Mouse (Mus musculus) G1E (cell line): ENCODE results near the gene Myrf. TPM values are rescaled to one million over a fixed set of nuclear protein-coding genes. Genes with fewer than 3 reads are reported as not detected.
"Not testable (repeated sequence)": the region's sequence is repeated elsewhere in the genome, so short reads cannot be mapped to it uniquely, and the experiment has no call there.

ENCODE experiments used
- ATAC-seq: 2 replicates; pipeline ENCODE4 v1.8.0; 2016; ENCODE audit warnings: mild to moderate bottlenecking; ENCODE audit not compliant: insufficient number of reproducible peaks, poor library complexity, low FRiP score, severe bottlenecking; ENCODE audit errors: extremely low read depth
- DNase-seq: peaks from one replicate; pipeline ENCODE4 v3.0.0; 2012; ENCODE audit warnings: low spot score
- H3K27me3 ChIP-seq: 2 replicates; pipeline ENCODE4 v1.6.1; 2012; ENCODE audit warnings: mild to moderate bottlenecking, low read length, inconsistent platforms; ENCODE audit not compliant: insufficient read depth
- H3K36me3 ChIP-seq: replicated peaks from 2 replicates; pipeline ENCODE3; 2012; ENCODE audit warnings: mild to moderate bottlenecking, inconsistent platforms
- H3K4me1 ChIP-seq: 2 replicates; pipeline ENCODE4 v1.6.1; 2012; ENCODE audit warnings: low read depth, low read length, inconsistent platforms, mixed read lengths; ENCODE audit not compliant: insufficient read depth
- H3K4me3 ChIP-seq: 2 replicates; pipeline ENCODE4 v1.5.1; 2012; ENCODE audit warnings: low read depth, mild to moderate bottlenecking, inconsistent platforms, low read length, moderate library complexity, mixed read lengths
- H3K9me3 ChIP-seq: replicated peaks from 2 replicates; pipeline ENCODE4 v1.6.1; 2012; ENCODE audit warnings: inconsistent platforms
- CTCF ChIP-seq: IDR thresholded peaks from 2 replicates; pipeline ENCODE4 v1.5.1; 2012; ENCODE audit warnings: low read depth, low read length, inconsistent platforms, mixed read lengths
- GATA1 ChIP-seq: IDR thresholded peaks from 2 replicates; pipeline ENCODE4 v1.6.1; 2012; ENCODE audit warnings: borderline replicate concordance, low read length, inconsistent platforms, mixed read lengths
- GATA2 ChIP-seq: IDR thresholded peaks from 2 replicates; pipeline ENCODE4 v1.6.1; 2012; ENCODE audit warnings: low read depth, low read length, inconsistent platforms, borderline replicate concordance
- POLR2AphosphoS5 ChIP-seq: IDR thresholded peaks from 2 replicates; pipeline ENCODE4 v1.6.1; 2012; ENCODE audit warnings: low read depth, low read length, inconsistent platforms; ENCODE audit not compliant: insufficient replicate concordance
- TAL1 ChIP-seq: conservative IDR thresholded peaks from 2 replicates; pipeline ENCODE4 v1.6.1; 2012; ENCODE audit warnings: low read depth, low read length, inconsistent platforms, mixed read lengths
- polyA plus RNA-seq: library from polyadenylated mRNA; stranded (reverse); fragments of >175 nt; gene quantifications from 2 replicates; pipeline ENCODE4 v1.2.3, GENCODE M21; 2012
- total RNA-seq, 2 experiments: library from RNA; stranded (forward) in 1 of 2; stranded (reverse) in 1 of 2; fragments of 200-1000 nt in 1 of 2; fragments of >200 nt in 1 of 2; fragmentation: Nextera tagmentation in 1 of 2; gene quantifications; 2 replicates each; pipeline ENCODE4 v1.2.3; 2014 to 2017

Gene Myrf
- total and polyA plus RNA-seq, 3 experiments, result 0.22 TPM; not detected in 2

- Histone ChIP-seq H3K4me1 (peaks cover 73% of the 10 kb centered on the region), H3K27me3 (no peaks in the 10 kb centered on the region), H3K9me3 (no peaks in the 10 kb centered on the region), H3K36me3 (no peaks in the 10 kb centered on the region), H3K4me3 (no peak overlapping the region)
- DNase-seq (no peak), ATAC-seq (no peak)
- no peak for TF ChIP-seq POLR2AphosphoS5
- no peak for TF ChIP-seq CTCF
- TF ChIP-seq GATA1, result no peak
- TF ChIP-seq GATA2, result no peak
- no peak for TF ChIP-seq TAL1
Measured at GRCm38 (mm10) chr19:10171359-10171758, 69.2 kb downstream of the Myrf start.

- no peak overlapping the region for H3K4me3 ChIP-seq
- DNase-seq (no peak), ATAC-seq (no peak)
- TF ChIP-seq POLR2AphosphoS5 (no peak), GATA2 (no peak), CTCF (no peak)
- H3K36me3 ChIP-seq, result no peaks in the 10 kb centered on the region
- H3K27me3 ChIP-seq, result no peaks in the 10 kb centered on the region
- no peaks in the 10 kb centered on the region for H3K9me3 ChIP-seq
- peaks cover 67% of the 10 kb centered on the region for H3K4me1 ChIP-seq
Measured at GRCm38 (mm10) chr19:10170466-10170865, 70.1 kb downstream of the Myrf start.

- not testable (repeated sequence) for H3K4me3 ChIP-seq, ATAC-seq, DNase-seq, H3K27me3 ChIP-seq, H3K9me3 ChIP-seq, H3K36me3 ChIP-seq
- peaks cover 62% of the 10 kb centered on the region for H3K4me1 ChIP-seq
Measured at GRCm38 (mm10) chr19:10169692-10170330, 70.7 kb downstream of the Myrf start.

- ATAC-seq, result no peak
- DNase-seq, result no peak
Measured at GRCm38 (mm10) chr19:10169179-10169578, 71.4 kb downstream of the Myrf start.

GRCm38 (mm10) chr19:10168441-10168840 is 72.1 kb downstream of the Myrf start:
- Histone ChIP-seq H3K27me3 (no peaks in the 10 kb centered on the region), H3K36me3 (no peaks in the 10 kb centered on the region), H3K4me3 (no peak overlapping the region), H3K4me1 (peaks cover 51% of the 10 kb centered on the region), H3K9me3 (no peaks in the 10 kb centered on the region)
- TF ChIP-seq POLR2AphosphoS5 (no peak), GATA1 (no peak), TAL1 (no peak), GATA2 (no peak), CTCF (no peak)
- no peak for ATAC-seq
- no peak for DNase-seq

More at GRCm38 (mm10) chr19:10169179-10169578, 71.4 kb downstream of the Myrf start:
- no peak for TF ChIP-seq POLR2AphosphoS5
- no peak for TF ChIP-seq TAL1
- no peak for TF ChIP-seq CTCF
- TF ChIP-seq GATA2, result no peak
- TF ChIP-seq GATA1, result no peak
- H3K36me3 ChIP-seq, result no peaks in the 10 kb centered on the region
- no peaks in the 10 kb centered on the region for H3K9me3 ChIP-seq
- no peaks in the 10 kb centered on the region for H3K27me3 ChIP-seq
- peaks cover 58% of the 10 kb centered on the region for H3K4me1 ChIP-seq
- no peak overlapping the region for H3K4me3 ChIP-seq

GRCm38 (mm10) chr19:10167951-10168350 is 72.6 kb downstream of the Myrf start:
- DNase-seq (no peak), ATAC-seq (no peak)
- H3K9me3 ChIP-seq, result no peaks in the 10 kb centered on the region
- no peak overlapping the region for H3K4me3 ChIP-seq
- TF ChIP-seq POLR2AphosphoS5, result no peak
- TF ChIP-seq TAL1, result no peak
- no peak for TF ChIP-seq CTCF
- TF ChIP-seq GATA1, result no peak
- no peak for TF ChIP-seq GATA2
- H3K4me1 ChIP-seq, result peaks cover 46% of the 10 kb centered on the region
- H3K36me3 ChIP-seq, result no peaks in the 10 kb centered on the region
- H3K27me3 ChIP-seq, result no peaks in the 10 kb centered on the region

GRCm38 (mm10) chr19:10167112-10167511 is 73.4 kb downstream of the Myrf start:
- peaks cover 41% of the 10 kb centered on the region for H3K4me1 ChIP-seq
- no peak overlapping the region for H3K4me3 ChIP-seq
- TF ChIP-seq POLR2AphosphoS5 (no peak), GATA1 (no peak), TAL1 (no peak), GATA2 (no peak), CTCF (no peak)
- H3K36me3 ChIP-seq, result no peaks in the 10 kb centered on the region
- ATAC-seq (no peak), DNase-seq (no peak)
- H3K27me3 ChIP-seq, result no peaks in the 10 kb centered on the region
- peaks cover 5% of the 10 kb centered on the region; the same call in 1 of the 2 replicates for H3K9me3 ChIP-seq

GRCm38 (mm10) chr19:10165928-10166327 is 74.6 kb downstream of the Myrf start:
- H3K9me3 ChIP-seq, H3K4me3 ChIP-seq, ATAC-seq, H3K36me3 ChIP-seq, H3K27me3 ChIP-seq, DNase-seq: not testable (repeated sequence)
- peaks cover 31% of the 10 kb centered on the region for H3K4me1 ChIP-seq
